Mouse (Mus musculus): ENCODE results near the gene Tmem170.
"Not testable (repeated sequence)": the region's sequence is repeated elsewhere in the genome, so short reads cannot be mapped to it uniquely, and the experiment has no call there.

Gene Tmem170

DNA sequence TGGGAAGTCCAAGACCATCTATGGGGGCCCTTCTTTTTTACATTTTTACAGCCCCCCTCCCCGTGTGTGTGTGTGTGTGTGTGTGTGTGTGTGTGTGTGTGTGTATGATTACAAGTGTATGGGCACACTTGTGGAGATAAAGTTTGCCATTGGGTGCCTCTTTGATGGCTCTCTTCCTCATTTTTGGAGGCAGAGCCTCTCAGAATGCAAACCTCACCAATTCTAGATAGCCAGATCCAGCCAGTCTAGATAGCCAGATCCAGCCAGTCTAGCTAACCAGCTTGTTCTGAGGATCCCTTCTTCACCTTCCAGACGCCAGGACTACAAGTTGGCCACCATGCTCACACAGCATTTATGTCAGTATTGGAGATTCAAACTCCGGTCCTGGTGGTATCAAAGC, 5.3 kb downstream of the Tmem170 start:
- DNase-seq = no peak

DNA sequence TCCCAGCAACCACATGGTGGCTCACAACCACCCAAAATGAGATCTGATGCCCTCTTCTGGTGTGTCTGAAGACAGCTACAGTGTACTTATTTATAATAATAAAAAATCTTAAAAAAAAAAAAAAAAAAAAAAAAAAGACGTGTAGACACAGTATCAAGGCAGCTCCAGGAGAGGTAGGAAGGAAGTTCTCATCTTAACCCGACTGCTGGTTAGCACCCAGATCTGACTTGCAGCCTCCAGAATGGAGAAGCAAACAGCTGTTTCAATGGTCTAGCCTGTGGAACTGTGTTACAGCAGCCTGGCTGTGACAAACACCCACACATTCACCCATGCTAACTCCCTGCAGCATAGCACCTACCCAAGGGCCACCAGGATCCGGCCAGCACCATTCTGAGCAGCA, 6.2 kb downstream of the Tmem170 start:
- DNase-seq = no peak

DNA sequence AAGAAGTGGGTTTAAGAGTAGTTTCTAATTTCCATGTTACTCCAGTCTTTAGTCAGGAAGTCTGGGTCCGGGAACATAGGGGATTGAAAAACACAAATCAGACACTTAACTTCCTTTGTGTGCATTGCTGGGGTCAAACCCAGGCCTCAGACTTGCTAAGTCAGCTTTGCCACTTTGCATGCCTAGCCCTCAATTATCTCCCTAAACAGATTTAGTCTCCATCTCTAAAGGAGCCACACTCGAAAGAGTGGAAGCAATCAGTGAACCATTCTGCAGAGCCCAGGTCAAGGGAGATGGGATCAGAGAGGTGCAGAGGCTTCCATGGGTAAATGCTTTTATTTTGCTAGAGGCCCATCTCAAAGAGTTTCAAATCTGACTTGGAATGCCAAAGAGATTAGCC, 7.9 kb downstream of the Tmem170 start:
- no peak for DNase-seq

DNA sequence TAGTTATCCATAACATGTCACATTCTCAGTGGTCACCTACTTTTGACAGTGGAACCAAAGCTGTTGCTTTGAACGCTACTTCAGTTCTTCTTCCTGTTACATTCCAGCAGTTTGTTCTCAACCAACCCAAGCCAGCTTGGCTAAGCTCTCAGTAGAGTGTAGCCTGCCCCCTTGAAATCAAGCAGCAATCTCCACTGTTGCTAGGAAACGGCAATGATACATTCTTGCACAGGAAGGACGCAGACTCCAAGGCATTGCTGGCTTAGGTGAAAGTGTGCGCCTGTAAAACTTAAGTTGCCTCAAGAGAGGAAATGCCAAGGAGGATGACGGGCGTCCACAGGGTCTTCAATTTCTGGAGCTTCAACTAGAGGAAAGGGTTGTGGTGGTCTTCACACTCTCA, 10.7 kb downstream of the Tmem170 start:
- DNase-seq = peak in 1 of 2 experiments; percentile 51

DNA sequence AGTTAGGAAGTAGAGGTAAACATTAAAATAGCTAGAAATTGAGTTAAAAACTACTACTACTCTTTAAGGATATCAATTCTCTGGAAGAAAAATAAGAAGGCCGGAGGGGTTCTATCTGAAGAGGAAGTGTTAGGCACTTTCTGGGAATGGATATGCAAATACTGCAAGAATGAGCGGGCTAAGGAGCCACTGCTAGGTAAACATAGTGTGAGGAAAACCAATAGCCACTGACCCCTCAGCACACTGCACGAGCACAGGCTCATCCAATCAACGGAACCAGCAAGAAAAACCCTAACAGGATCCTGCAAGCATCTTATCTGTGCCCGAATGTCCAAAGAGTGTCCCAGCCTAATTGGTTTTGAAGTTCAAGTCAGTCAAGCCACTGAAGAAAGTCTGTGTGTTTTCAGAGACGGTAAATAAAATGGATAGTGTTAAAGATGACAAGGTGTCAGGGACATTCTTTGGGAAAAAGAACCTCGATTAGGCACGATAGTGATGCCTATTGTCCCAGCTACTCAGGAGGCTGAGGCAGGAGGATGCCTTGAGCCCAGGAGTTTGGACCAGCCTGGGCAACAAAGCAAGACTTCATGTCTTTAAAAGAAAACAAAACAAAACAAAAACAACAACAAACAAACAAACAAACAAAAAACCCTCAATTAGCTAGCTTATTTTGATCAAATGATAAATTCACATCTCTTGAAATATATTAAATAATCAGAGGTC, 11.3 kb downstream of the Tmem170 start:
- no peak for DNase-seq

DNA sequence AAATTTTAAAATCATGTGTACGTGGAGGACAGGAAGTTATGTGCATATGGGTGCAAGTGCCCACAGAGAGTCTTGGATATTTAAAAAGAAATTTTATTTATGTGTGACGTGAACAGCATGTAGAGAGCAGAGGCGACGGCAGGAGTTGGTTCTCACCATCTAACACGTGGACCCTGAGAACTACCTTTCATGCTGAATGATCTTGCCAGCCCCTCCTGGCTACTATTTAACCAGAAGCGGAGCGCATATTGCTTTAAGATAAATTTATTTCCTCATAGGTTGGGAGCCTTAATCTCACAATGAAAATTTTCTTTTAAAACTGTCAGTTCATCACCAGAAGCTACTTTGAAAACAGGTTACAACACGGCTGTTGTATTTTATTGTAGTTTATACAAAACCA, 11.9 kb downstream of the Tmem170 start:
- no peak for DNase-seq

DNA sequence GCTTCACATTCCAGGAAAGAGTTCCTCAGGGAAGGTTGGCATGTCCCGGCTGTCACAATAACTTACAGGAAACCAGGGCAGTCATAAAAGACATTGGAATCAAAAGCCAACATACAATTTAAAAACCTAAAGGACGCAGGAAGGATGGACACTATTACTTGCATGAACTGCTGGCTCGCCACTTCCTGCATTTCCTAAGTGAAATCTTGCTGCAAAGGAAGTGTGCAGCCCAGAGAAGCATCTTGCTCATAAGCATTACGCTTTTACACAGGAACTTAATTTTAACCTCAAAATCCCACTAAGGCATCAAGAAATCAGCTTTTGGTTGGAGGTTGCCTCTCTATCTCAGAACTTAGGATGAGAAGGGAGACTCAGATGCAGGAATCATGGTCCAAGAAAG, 13.3 kb downstream of the Tmem170 start:
- no peak for DNase-seq

DNA sequence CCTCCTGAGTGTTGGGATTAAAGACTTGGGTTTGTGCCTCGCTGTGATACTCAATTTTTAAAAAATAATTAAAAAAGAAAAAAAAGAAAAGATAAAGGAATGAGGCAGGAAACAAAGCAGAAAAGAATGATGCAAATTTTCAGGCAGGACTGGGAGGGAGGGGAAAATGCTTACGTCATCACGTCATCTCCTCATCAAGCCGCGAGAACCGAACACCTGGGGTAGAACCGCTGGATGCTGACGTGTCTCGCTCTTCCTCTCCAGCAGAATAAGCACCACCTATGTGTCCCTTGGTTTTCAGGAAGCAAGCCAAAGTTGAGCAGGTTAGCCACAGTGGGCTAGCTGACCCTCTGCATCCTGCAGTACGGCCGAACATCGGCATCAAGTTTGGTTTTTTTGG, 20.6 kb downstream of the Tmem170 start:
- DNase-seq = no peak

DNA sequence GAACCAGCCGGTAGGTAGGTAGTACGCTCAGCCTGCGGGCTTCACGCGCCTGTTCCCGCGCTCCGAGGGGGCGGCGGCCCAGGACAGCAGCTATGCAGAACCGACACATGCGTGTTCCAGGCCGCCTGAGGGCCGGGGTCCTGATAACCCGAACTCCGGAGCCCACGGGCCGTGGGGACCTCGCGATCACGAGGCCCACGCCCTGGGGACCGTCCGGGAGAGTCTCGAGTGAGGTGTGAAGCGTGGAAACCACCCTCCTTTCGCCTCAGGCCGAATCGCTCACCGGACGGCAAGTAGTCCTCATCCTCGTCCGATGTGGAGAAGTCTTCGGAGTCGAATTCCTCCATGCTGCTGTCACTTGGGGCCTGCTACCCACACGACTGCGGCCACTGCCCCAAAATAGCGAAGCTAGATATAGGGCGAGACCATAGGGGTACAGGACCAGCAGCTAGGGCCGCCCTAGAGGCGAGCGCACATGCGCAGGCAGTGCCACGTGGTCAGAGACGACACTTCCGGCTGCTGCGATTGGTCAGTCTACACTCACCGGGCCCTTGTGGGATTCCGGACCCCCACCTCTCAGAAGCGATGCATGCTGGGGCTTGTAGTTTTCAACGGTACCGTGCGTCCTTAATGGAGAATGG, 22.6 kb downstream of the Tmem170 start, which contains the start of gene Cfdp1:
Gene Cfdp1, minus strand, starts transcription at position 431 of the 641 bp plus-strand sequence.
- peak; percentile 97 to 99 for DNase-seq

DNA sequence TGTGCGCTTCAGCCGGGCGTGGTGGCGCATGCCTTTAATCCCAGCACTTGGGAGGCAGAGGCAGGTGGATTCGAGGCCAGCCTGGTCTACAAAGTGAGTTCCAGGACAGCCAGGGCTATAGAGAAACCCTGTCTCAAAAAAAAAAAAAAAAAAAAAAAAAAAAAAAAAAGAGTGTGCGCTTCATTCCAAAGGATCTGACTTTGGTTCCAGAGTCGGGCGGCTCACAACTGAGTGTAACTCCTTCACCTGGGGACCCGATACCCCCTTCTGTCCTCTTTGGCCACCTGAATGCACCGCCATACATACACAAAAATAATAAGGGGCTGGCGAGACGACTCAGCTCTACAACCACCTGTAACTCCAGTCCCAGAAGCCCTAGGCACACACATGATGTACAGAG, 23.3 kb downstream of the Tmem170 start:
- not testable (repeated sequence) for DNase-seq

DNA sequence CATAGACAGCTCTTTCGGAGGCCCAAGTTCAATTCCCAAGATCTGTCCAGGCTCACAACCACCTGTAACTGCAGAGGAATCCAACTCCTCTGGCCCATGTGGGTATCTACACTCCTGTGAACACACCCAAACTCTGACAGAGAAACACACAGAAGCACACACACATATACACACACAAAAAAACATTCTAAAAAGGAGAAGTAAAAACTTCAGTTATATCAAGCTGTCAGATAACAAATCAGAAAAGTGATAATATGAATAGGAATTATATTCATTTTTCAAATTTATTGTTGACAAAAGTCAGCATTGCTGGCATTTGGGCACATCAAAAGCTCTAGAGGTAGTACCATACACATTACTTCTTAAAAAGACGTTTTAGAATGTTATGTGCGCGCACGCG, 29.8 kb downstream of the Tmem170 start:
- no peak for DNase-seq

DNA sequence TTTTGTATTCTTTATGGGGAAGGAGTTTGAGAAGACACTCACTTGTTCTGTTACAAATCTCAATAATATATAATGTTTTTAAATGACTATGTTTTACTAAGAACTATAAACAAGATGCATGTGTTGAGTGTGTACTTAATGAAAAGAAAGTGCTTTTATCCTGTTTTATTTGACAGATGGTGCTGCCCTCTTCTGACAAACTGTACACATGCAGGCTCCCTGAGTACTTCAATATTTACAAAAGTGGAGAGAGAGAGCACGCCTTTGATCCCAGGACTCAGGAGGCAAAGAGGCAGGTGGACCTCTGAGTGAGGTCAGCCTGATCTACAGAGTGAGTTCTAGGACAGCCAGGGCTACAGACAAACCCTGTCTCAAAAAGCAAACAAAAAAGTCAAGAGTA, 41.0 kb downstream of the Tmem170 start:
- peak in 1 of 2 experiments; percentile 37 for DNase-seq

DNA sequence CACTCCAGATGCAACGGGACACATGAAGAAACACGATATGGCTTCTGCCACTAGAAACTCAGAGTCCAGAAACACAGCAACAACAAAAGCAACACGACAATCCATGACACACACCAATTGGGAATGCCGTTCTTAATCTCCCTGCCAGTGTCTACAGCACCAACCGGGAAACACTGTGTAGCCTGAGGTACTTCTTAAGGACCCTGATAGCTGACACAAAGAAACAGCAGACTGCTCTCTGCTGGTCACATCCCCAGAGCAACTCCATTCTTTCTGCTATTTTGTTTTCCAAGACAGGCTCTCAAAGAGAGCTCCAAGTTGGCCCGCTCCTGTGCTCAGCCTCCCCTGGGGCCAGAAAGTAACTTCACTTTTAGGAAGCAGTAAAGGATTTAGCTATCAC, 42.5 kb downstream of the Tmem170 start:
- no peak for DNase-seq

DNA sequence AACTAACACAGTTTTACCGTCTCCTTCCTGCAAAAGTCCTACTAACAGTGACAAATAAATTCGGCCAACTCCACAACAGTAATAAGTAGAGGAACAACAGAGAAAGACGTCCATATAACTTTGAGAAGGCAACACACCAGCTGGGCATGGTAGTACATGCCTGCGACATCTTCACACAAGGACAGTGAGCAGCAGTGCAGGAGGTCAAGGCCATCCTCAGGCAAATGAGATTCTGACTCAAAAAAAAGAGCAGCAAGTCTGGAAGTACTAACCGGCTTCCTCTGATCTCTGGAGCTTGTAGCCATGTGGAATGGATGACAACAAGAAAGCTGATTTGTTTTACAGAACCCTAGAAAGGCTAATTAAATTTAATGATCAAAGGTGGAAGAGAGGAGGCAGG, 43.6 kb downstream of the Tmem170 start:
- DNase-seq = no peak

DNA sequence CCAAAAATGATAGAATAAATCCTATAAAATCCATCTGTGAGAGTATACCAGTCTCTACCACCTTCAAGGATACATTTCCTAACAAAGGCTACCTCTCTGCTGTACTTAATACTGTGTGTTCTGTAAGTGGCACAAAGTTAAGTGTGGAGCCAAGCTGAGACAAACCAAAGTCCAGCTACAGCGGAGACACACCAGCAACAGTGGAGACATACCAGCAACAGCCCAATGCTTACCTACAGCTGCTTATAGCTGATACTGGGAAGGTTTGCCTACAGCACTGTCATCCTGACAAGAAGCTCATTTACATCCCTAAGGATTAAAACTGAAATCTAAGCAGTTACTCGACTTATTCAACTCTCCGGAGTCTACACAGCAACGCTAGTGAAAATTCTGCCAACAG, 44.6 kb downstream of the Tmem170 start:
- DNase-seq = no peak

DNA sequence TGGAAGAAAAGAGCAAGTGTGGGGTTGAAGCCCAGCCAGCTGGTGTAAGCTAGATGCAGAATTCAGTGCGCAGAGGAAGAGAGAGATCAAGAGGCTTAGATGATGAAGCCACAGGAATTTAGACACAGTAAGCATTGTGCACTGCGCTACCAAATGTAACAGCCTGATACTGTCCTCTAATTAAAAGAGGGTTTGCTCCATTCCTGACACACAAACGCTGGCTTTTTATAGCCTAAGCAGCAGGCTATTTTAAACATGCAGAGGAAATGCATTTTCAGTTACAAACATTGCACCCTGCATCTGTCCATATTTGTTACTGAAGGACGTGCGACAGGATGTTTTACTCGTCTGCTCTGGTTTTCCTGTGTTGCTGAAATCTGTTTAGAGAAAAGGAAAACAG, 48.0 kb downstream of the Tmem170 start:
- DNase-seq = no peak

DNA sequence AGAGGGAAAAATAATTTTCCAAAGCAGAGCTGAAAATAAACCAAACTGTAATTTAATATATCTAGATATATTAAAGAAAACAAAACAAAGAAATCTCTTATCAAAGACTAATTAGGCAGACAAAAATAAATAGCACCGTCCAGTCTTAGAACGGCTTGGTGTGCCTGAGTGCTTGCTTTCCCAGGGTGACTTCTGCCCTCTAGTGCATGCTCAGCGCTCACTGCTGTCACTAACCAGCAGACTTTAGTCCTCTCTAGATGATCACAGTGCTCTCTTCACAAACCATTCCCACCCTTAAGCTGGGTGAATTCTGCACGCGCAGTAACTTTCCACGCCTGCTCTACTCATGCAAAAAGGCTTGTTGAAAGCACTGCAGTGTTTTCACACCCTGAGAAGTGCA, 51.3 kb downstream of the Tmem170 start:
- peak; percentile 66 to 70 for DNase-seq

DNA sequence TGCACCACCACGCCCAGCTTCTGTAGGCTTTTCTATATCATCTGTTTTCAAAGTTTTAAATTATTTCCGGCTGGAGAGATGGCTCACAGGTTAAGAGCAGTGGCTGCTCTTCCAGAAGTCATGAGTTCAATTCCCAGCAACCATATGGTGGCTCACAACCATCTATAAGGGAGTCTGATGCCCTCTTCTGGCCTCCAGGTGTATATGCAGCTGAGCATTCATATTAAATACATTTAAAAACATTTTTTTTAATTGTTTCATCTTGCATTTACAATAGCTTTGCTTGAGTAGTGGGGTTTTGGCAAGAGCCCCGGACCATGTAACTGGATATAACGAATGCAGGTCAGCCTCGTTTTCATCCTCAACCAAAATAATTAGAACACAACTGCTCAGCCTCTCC, 52.2 kb downstream of the Tmem170 start:
- DNase-seq = no peak

DNA sequence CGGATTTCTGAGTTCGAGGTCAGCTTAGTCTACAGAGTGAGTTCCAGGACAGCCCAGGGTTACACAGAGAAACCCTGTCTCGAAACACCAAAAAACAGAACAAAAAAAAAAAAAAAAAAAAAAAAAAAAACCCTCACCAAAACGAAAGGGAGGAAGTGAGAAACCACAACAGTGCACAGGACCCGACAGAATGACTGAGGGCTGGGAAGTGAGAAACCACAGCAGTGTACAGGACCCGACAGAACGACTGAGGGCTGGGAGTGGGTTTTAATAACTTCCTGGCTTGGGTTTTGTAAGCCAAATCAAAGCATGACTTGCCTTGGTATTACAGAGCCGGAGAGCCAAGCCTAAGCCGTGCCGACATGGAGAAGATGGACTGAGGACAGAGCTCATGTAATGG, 55.4 kb downstream of the Tmem170 start:
- no peak for DNase-seq

DNA sequence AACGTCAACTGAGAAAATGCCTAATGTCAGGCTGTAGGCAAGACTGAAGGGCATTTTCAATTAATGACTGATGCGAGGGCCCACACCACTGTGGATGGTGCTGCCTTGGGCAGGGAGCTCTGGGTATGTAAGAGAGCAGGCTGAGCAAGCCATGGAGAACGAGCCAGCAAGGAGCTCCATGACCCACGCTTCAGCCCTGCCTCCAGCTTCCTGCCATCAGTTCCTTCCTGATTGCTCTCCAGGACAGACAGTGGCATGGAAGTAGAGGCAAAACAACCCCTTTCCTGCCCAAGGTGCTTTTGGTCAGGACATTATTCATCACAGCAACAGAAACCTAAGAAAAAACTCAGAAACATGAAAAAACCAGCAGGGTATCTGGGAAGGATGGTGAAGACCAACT, 55.9 kb downstream of the Tmem170 start:
- DNase-seq = peak; percentile 38 to 74

DNA sequence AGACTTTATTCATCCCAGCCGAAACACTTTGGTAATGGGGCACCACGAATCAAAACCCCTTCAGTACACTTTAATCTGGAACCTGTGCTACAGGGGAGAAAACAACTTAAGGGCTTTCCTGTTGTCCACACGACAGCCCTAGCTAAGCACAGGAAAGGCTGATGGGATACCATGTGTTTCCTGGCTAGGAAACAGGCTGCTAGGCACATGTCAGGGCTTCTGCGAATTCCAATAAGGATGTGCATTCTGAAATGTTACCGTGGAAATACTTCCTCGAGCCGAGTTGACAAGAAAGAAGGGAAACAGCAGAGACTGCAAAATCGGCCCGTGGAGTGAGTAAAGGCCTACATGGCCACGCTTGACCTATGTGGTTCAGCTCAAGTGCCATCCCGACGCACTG, 56.5 kb downstream of the Tmem170 start:
- DNase-seq = peak; percentile 47 to 78

DNA sequence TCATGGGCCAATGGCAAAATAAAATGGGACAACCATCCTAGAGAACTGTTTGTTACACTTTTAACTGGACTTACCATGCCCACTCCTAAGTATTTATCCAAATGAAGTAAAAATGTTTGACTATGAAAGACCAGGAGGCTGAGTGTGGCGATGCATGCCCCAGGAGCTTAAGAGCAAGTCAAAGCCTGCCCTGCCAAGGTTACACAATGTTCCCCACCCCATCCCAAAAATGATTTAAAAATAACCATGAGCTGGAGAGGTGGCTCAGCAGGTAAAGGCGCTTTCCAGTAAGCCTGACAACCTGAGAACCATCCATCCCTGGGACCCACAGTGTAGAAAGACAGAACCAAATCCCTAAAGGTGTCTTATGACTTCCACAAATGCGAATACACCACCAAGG, 58.0 kb downstream of the Tmem170 start:
- no peak for DNase-seq

DNA sequence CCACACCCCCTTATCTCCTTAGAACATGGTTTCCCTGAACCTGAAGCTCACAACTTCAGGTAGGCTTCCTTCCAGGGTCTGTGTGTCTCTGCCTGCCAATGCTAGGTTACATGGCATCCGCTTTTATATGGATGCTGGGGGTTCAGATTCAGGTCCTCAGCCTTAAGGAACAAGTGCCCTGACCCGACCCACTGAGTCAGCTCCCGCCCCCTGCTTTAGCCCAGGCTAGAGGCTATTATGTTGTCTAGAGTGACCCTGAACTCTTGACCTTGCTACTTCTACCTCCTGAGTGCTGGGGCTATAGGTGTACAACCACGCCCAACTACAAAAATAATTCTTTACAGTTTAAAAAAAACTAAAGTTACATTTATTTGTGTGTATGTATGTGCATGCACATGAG, 61.5 kb downstream of the Tmem170 start:
- no peak for DNase-seq

DNA sequence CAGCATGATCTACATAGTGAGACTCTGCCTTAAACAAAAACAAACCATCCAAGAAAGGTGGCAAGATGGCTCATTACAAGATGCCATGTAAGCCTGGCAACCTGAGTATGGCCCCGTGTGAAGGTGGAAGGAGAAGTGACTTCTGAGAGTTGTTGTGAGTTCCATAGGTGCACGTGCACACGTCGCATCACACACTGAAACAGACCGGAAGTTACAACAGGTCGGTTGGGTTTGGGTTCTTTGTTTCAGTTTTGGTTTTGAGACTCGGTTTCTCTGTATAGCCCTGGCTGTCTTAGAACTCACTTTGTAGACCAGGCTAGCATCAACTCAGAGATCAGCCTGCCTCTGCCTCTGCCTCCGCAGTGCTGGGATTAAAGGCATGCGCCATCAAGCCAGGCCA, 62.7 kb downstream of the Tmem170 start:
- DNase-seq = no peak
